Mouse (Mus musculus) G1E (cell line): Measurements from ENCODE around the gene Sult5a1.

ENCODE experiments used
- GATA1 ChIP-seq: IDR thresholded peaks from 2 replicates; pipeline ENCODE4 v1.6.1; 2012; ENCODE audit warnings: borderline replicate concordance, low read length, inconsistent platforms, mixed read lengths
- TAL1 ChIP-seq: conservative IDR thresholded peaks from 2 replicates; pipeline ENCODE4 v1.6.1; 2012; ENCODE audit warnings: low read depth, low read length, inconsistent platforms, mixed read lengths

- TF ChIP-seq GATA1 (no peak), TAL1 (no peak)
Observed at GRCm38 (mm10) chr8:123181391-123181790, 23.3 kb upstream of the Sult5a1 start.
